Mouse (Mus musculus): ENCODE measurements around the gene Ifna4. TPM values are rescaled to one million over a fixed set of nuclear protein-coding genes. Genes with fewer than 3 reads are reported as not detected.

Gene Ifna4
- not detected in 2 replicates for polyA plus RNA-seq (2012; ENCODE audit: low replicate concordance)

DNA sequence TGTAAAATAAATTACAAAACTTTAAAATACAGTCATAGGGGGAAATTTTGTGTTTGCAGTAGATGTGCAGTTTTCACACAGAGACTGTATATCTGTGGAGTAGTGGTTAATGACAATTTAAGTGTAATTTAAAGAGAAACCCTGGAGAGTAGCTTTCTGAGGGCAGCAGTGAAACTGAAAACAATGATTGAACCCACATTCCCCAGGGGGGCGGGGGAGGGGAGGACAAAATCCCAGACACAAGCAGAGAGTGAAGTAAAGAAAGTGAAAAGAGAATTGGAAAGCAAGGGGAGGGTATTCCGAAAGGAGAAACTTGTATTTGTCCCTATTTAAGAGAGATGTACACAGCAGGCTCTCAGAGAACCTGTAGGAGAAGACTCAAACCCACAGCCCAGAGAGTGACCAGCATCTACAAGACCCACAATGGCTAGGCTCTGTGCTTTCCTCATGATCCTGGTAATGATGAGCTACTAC, at the start of gene Ifna4:
Gene Ifna4 (plus strand): TSS at position 424 of the 474 bp plus-strand sequence.

DNA sequence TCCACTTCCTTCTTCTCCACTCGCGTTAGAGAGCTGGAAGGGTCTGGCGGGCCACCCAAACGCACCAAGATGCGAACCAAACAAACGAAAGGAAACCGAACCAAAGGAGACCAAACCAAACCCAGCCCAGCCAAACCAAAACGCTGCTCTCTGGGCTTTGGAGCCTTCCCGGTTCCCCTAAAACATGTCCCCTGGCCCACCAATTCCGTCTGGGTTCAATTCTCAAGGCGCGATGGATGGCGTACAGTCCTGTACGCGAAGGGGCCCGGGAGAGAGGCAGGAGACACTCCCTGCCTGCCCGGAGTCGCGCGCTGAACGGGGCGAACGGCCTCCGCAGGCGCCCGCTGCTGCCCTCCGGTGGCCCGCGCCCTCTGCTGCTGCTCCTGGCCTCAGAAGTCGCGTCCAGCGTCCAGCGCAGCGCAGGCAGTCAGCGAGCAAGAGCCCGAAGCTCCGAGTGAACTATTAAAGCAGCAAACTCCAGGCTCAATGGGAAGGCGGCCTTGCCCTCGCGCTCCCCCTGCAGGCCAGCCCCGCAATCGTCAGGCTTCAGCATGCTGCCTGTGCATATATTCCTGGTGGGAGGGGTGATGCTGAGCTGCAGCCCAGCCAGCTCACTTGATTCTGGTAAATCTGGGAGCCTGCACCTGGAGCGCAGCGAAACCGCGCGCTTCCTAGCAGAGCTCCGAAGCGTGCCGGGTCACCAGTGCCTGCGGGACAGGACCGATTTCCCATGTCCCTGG, 47.6 kb upstream of the Ifna4 start, which contains the start of gene Gm13275:
Gene Gm13275 (plus strand): TSS at position 552 of the 740 bp plus-strand sequence.

DNA sequence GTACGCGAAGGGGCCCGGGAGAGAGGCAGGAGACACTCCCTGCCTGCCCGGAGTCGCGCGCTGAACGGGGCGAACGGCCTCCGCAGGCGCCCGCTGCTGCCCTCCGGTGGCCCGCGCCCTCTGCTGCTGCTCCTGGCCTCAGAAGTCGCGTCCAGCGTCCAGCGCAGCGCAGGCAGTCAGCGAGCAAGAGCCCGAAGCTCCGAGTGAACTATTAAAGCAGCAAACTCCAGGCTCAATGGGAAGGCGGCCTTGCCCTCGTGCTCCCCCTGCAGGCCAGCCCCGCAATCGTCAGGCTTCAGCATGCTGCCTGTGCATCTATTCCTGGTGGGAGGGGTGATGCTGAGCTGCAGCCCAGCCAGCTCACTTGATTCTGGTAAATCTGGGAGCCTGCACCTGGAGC, 44.6 kb upstream of the Ifna4 start, which contains the start of gene Gm13279:
Gene Gm13279 (plus strand): TSS at position 301 of the 400 bp plus-strand sequence.

GRCm38 (mm10) chr4:88799365-88799764, 42.3 kb upstream of the Ifna4 start, which contains the start of gene Gm13285:
Gene Gm13285 (plus strand): TSS chr4:88799665.

GRCm38 (mm10) chr4:88802954-88803353, 38.7 kb upstream of the Ifna4 start, which contains the start of gene Gm13287:
Gene Gm13287 (plus strand): TSS chr4:88803254.

GRCm38 (mm10) chr4:88805231-88805630, 36.4 kb upstream of the Ifna4 start, which contains the start of gene Gm13288:
Gene Gm13288 (plus strand): TSS chr4:88805531.

DNA sequence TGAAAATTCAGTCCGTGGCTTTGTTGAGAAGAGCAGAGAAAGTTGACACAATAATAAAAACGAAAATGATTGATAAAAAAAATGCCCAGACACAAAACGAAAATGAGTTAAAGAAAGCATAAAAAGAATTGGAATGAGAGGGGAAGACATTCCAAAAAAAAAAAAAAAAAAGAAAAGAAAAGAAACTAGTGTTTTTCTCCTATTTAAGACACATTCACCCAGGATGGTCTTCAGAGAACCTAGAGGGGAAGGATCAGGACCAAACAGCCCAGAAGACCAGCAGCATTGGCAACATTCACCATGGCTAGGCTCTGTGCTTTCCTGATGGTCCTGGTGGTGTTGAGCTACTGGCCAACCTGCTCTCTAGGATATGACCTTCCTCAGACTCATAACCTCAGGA, 25.7 kb upstream of the Ifna4 start, which contains the start of gene Ifna7:
Gene Ifna7 (plus strand): TSS at position 301 of the 400 bp plus-strand sequence.

GRCm38 (mm10) chr4:88819659-88820058, 22.0 kb upstream of the Ifna4 start, which contains the start of gene Ifna11:
Gene Ifna11 (plus strand): TSS chr4:88819959.

GRCm38 (mm10) chr4:88827116-88827515, 14.5 kb upstream of the Ifna4 start, which contains the start of gene Ifna6:
Gene Ifna6 (plus strand): TSS chr4:88827416.

DNA sequence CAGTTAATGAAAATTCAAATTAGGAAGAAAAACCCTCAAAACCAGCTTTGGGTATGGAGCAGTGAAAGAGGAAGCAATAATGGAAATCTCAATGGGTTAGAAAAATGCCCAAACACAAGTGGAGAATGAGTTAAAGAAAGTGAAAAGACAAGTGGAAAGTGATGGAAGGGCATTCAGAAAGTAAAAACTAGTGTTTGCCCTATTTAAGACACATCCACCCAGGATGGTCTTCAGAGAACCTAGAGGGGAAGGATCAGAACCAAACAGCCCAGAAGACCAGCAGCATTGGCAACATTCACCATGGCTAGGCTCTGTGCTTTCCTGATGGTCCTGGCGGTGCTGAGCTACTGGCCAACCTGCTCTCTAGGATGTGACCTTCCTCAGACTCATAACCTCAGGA, 6.4 kb upstream of the Ifna4 start, which contains the start of gene Ifna5:
Gene Ifna5 (plus strand): TSS at position 301 of the 400 bp plus-strand sequence.

GRCm38 (mm10) chr4:88849698-88850097, 8.0 kb downstream of the Ifna4 start, which contains the start of gene Ifna1:
Gene Ifna1 (plus strand): TSS chr4:88850087.

DNA sequence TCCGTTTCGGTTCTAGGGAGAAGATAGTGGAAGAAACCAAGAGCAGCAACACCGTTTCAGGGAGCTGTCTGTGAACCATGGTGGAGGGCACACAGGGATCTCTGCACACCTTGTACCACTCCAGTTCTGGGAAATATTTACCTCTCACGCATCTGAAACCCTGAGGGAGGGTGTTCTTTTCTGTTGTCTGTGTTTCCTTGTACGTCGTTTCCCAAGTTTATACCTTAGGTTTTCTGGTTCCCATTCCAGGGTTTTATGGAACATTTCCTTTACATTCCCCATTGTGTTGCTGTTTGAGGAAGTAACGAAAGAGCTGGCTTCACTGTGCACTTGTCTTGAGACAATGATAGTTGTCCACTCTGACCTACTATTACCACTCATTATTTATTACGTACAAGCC, 38.4 kb downstream of the Ifna4 start, which contains the start of gene Ifne:
Gene Ifne (minus strand): TSS at position 101 of the 400 bp plus-strand sequence.

Other genes starting within 250 kb of the Ifna4 start
- not detected in 2 replicates for gene Ifna9, start 249.5 kb upstream of the Ifna4 start, polyA plus RNA-seq (2012; ENCODE audit: low replicate concordance)
- not detected in 2 replicates for gene Ifna12, start 238.5 kb upstream of the Ifna4 start, polyA plus RNA-seq (2012; ENCODE audit: low replicate concordance)
- not detected in 2 replicates for gene C87499, start 207.4 kb upstream of the Ifna4 start, polyA plus RNA-seq (2012; ENCODE audit: low replicate concordance)
- not detected in 2 replicates for gene Ifna13, start 197.4 kb upstream of the Ifna4 start, polyA plus RNA-seq (2012; ENCODE audit: low replicate concordance)
- not detected in 2 replicates for gene Ifna16, start 164.9 kb upstream of the Ifna4 start, polyA plus RNA-seq (2012; ENCODE audit: low replicate concordance)
- not detected in 2 replicates for gene Ifna2, start 157.9 kb upstream of the Ifna4 start, polyA plus RNA-seq (2012; ENCODE audit: low replicate concordance)
- not detected in 2 replicates for gene Ifnab, start 150.5 kb upstream of the Ifna4 start, polyA plus RNA-seq (2012; ENCODE audit: low replicate concordance)
- gene Gm26566, start 120.1 kb upstream of the Ifna4 start, polyA plus RNA-seq (2012; ENCODE audit: low replicate concordance), result 0.11 and 0.58 TPM in 2 replicates
- 6.5 and 7.8 TPM in 2 replicates for gene Klhl9, start 119.4 kb upstream of the Ifna4 start, polyA plus RNA-seq (2012; ENCODE audit: low replicate concordance)
- not detected in 2 replicates for gene Gm13271, start 87.0 kb upstream of the Ifna4 start, polyA plus RNA-seq (2012; ENCODE audit: low replicate concordance)
- not detected in 2 replicates for gene Gm13283, start 81.7 kb upstream of the Ifna4 start, polyA plus RNA-seq (2012; ENCODE audit: low replicate concordance)
- not detected in 2 replicates for gene Gm13290, start 68.0 kb upstream of the Ifna4 start, polyA plus RNA-seq (2012; ENCODE audit: low replicate concordance)
- gene Gm13289, start 64.9 kb upstream of the Ifna4 start, polyA plus RNA-seq (2012; ENCODE audit: low replicate concordance), result not detected in 2 replicates
- not detected in 2 replicates for gene Gm13272, start 62.0 kb upstream of the Ifna4 start, polyA plus RNA-seq (2012; ENCODE audit: low replicate concordance)
- not detected in 2 replicates for gene Ifnz, start 59.7 kb upstream of the Ifna4 start, polyA plus RNA-seq (2012; ENCODE audit: low replicate concordance)
- gene Gm13276, start 56.2 kb upstream of the Ifna4 start, polyA plus RNA-seq (2012; ENCODE audit: low replicate concordance), result not detected in 2 replicates
- not detected in 2 replicates for gene Gm13277, start 53.2 kb upstream of the Ifna4 start, polyA plus RNA-seq (2012; ENCODE audit: low replicate concordance)
- gene Gm13278, start 50.3 kb upstream of the Ifna4 start, polyA plus RNA-seq (2012; ENCODE audit: low replicate concordance), result not detected in 2 replicates
- gene Gm13275, start 47.4 kb upstream of the Ifna4 start, polyA plus RNA-seq (2012; ENCODE audit: low replicate concordance), result not detected in 2 replicates
- gene Gm13279, start 44.5 kb upstream of the Ifna4 start, polyA plus RNA-seq (2012; ENCODE audit: low replicate concordance), result not detected in 2 replicates
- gene Gm13285, start 42.2 kb upstream of the Ifna4 start, polyA plus RNA-seq (2012; ENCODE audit: low replicate concordance), result not detected in 2 replicates
- not detected in 2 replicates for gene Gm13287, start 38.6 kb upstream of the Ifna4 start, polyA plus RNA-seq (2012; ENCODE audit: low replicate concordance)
- gene Gm13288, start 36.3 kb upstream of the Ifna4 start, polyA plus RNA-seq (2012; ENCODE audit: low replicate concordance), result not detected in 2 replicates
- gene Ifna7, start 25.6 kb upstream of the Ifna4 start, polyA plus RNA-seq (2012; ENCODE audit: low replicate concordance), result not detected in 2 replicates
- not detected in 2 replicates for gene Ifna11, start 21.9 kb upstream of the Ifna4 start, polyA plus RNA-seq (2012; ENCODE audit: low replicate concordance)
- not detected in 2 replicates for gene Ifna6, start 14.4 kb upstream of the Ifna4 start, polyA plus RNA-seq (2012; ENCODE audit: low replicate concordance)
- not detected in 2 replicates for gene Ifna5, start 6.3 kb upstream of the Ifna4 start, polyA plus RNA-seq (2012; ENCODE audit: low replicate concordance)
- not detected in 2 replicates for gene Ifna1, start 8.2 kb downstream of the Ifna4 start, polyA plus RNA-seq (2012; ENCODE audit: low replicate concordance)
- gene Ifne, start 38.3 kb downstream of the Ifna4 start, polyA plus RNA-seq (2012; ENCODE audit: low replicate concordance), result not detected in 2 replicates

Data from hematopoietic multipotent progenitor cell, adult 10-12 weeks (in vitro differentiated cells).